In the genomic region with DNA sequence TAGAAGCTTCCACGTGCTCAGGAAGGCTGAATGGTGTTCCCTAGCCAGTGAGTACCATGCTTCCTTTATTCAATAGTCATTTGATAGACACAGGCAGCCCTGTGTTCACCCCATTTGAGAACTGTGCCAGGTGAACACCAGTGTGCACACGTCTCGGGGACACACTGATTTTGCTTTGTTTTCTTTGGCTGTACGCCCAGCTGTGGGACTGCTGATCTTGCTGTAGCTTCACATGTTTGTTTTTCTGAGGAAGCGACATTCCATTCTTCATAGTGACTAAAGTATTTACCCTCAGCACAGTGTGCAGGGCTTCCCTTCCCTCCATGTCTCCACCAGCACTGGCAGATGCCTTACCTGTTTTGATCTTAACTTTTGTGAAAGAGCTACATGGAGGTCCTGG, we compare ENCODE assay signal across 11 mouse cellular contexts.
DNase-seq lines count a peak whose midpoint lies in the region; ATAC-seq and TF ChIP-seq lines count a peak whose summit lies in the region.
"Had no signal": no experiment of that assay in that cellular context is flagged by ENCODE, and none has a peak within 500 bp of the region (broad histone marks: within the 10 kb centered on the region; RNA-seq: fewer than 3 reads in every experiment).

No protein-coding gene starts in this region.

- no peak overlapping the region for H3K4me2 ChIP-seq in heart, embryonic 15.5 days
- no peak overlapping the region for H3K4me2 ChIP-seq in lung, postnatal 0 days (replicated peaks; ENCODE audit: low read depth, low read length)
- no peak overlapping the region for H3K4me2 ChIP-seq in kidney, postnatal 0 days (ENCODE audit: low read length)
- H3K4me2 ChIP-seq in stomach, embryonic 15.5 days = no peak overlapping the region
- H3K4me2 ChIP-seq: heart, embryonic 11.5 days; limb, embryonic 15.5 days had no signal

- TF ChIP-seq CTCF in lung, postnatal 0 days (IDR thresholded peaks at IDR 0.05) = no peak
- no peak for TF ChIP-seq CTCF in kidney, postnatal 0 days (IDR thresholded peaks at IDR 0.05; ENCODE audit: low read depth)
- no peak for TF ChIP-seq CTCF in gastrocnemius, adult 2 months (IDR thresholded peaks at IDR 0.05)

- H3K9me3 ChIP-seq in heart, embryonic 15.5 days (replicated peaks) = no peaks in the 10 kb centered on the region
- no peaks in the 10 kb centered on the region for H3K9me3 ChIP-seq in lung, postnatal 0 days (ENCODE audit: low read length)
- no peaks in the 10 kb centered on the region for H3K9me3 ChIP-seq in kidney, postnatal 0 days (replicated peaks; ENCODE audit: low read length)
- H3K9me3 ChIP-seq in stomach, embryonic 15.5 days = no peaks in the 10 kb centered on the region
- H3K9me3 ChIP-seq: limb, embryonic 15.5 days had no signal

- H3K9ac ChIP-seq in heart, embryonic 15.5 days = no peak overlapping the region
- H3K9ac ChIP-seq in lung, postnatal 0 days (replicated peaks; ENCODE audit: low read depth) = no peak overlapping the region
- no peak overlapping the region for H3K9ac ChIP-seq in kidney, postnatal 0 days (ENCODE audit: low read depth, low read length)
- H3K9ac ChIP-seq in stomach, embryonic 15.5 days = no peak overlapping the region
- H3K9ac ChIP-seq: limb, embryonic 15.5 days had no signal

- intact Hi-C loops in heart, postnatal 36 days (cut with DNase I) = no loop called here
- intact Hi-C loops in gastrocnemius, adult 2 months (cut with DNase I) = no loop called here

- no peak for DNase-seq in heart, postnatal 36 days
- DNase-seq in lung, postnatal 0 days (ENCODE audit: low spot score) = peak; percentile 23
- no peak for DNase-seq in lung, adult 18-20 months
- peak; percentile 57 for DNase-seq in kidney, postnatal 0 days (ENCODE audit: low spot score)
- no peak for DNase-seq in left cerebral cortex, adult 11 months (ENCODE audit: low spot score)
- DNase-seq in gastrocnemius, adult 2 months = no peak
- DNase-seq: cerebellum, adult 2 months had no signal

- H3K36me3 ChIP-seq in heart, embryonic 15.5 days = no peaks in the 10 kb centered on the region
- H3K36me3 ChIP-seq in lung, postnatal 0 days (ENCODE audit: insufficient read depth, low read length) = no peaks in the 10 kb centered on the region
- H3K36me3 ChIP-seq in kidney, postnatal 0 days (ENCODE audit: insufficient read depth, low read length) = no peaks in the 10 kb centered on the region
- no peaks in the 10 kb centered on the region for H3K36me3 ChIP-seq in stomach, embryonic 15.5 days
- H3K36me3 ChIP-seq: limb, embryonic 15.5 days had no signal

- TF ChIP-seq EP300 in lung, postnatal 0 days (IDR thresholded peaks at IDR 0.05) = no peak

- WGBS in heart, embryonic 15.5 days = 50% methylated on average over 5 of the region's 5 CpGs
- 19% methylated on average over 5 of the region's 5 CpGs for WGBS in lung, postnatal 0 days
- WGBS in kidney, postnatal 0 days = 33% methylated on average over 5 of the region's 5 CpGs
- WGBS in stomach, embryonic 15.5 days = 46% methylated on average over 5 of the region's 5 CpGs

- H3K27ac ChIP-seq in heart, embryonic 15.5 days = no peak overlapping the region
- H3K27ac ChIP-seq in lung, postnatal 0 days (ENCODE audit: low read length) = no peak overlapping the region
- H3K27ac ChIP-seq in kidney, postnatal 0 days = no peak overlapping the region
- 0 out of 2 replicates have a peak overlapping the region, but pooled peaks have one; percentile 9 for H3K27ac ChIP-seq in stomach, embryonic 15.5 days
- no peak overlapping the region for H3K27ac ChIP-seq in gastrocnemius, adult 2 months
- H3K27ac ChIP-seq: limb, embryonic 15.5 days had no signal

- no peak overlapping the region for H3K4me3 ChIP-seq in heart, embryonic 15.5 days
- no peak overlapping the region for H3K4me3 ChIP-seq in lung, postnatal 0 days (ENCODE audit: low read depth, low read length)
- no peak overlapping the region for H3K4me3 ChIP-seq in kidney, postnatal 0 days (replicated peaks; ENCODE audit: low read depth, low read length)
- no peak overlapping the region for H3K4me3 ChIP-seq in stomach, embryonic 15.5 days (replicated peaks)
- no peak overlapping the region for H3K4me3 ChIP-seq in gastrocnemius, adult 2 months
- H3K4me3 ChIP-seq: limb, embryonic 15.5 days had no signal

- ATAC-seq in heart, embryonic 15.5 days (replicated peaks; ENCODE audit: insufficient number of reproducible peaks, insufficient read depth, low FRiP score, low read depth) = peak; percentile 53; the same call in 1 of the 2 replicates
- 0 out of 2 replicates have a peak, but pooled peaks have one; percentile 19 for ATAC-seq in lung, postnatal 0 days
- 0 out of 2 replicates have a peak, but pooled peaks have one; percentile 25 for ATAC-seq in kidney, postnatal 0 days (replicated peaks; ENCODE audit: low FRiP score, low read depth)
- ATAC-seq in stomach, embryonic 15.5 days (ENCODE audit: insufficient read depth, low FRiP score, low read depth) = peak; percentile 70; the same call in 1 of the 2 replicates

- H3K27me3 ChIP-seq in heart, embryonic 15.5 days = no peaks in the 10 kb centered on the region; the same call in 1 of the 2 replicates
- no peaks in the 10 kb centered on the region for H3K27me3 ChIP-seq in lung, postnatal 0 days (replicated peaks; ENCODE audit: insufficient read depth, low read length)
- no peaks in the 10 kb centered on the region for H3K27me3 ChIP-seq in kidney, postnatal 0 days (ENCODE audit: insufficient read depth, low read length)
- no peaks in the 10 kb centered on the region for H3K27me3 ChIP-seq in stomach, embryonic 15.5 days (replicated peaks)
- H3K27me3 ChIP-seq: limb, embryonic 15.5 days had no signal

- peaks cover 8% of the 10 kb centered on the region for H3K4me1 ChIP-seq in heart, embryonic 15.5 days (replicated peaks)
- H3K4me1 ChIP-seq in lung, postnatal 0 days (ENCODE audit: insufficient read depth, low read depth, low read length) = no peaks in the 10 kb centered on the region; the same call in 1 of the 2 replicates
- 0 out of 2 replicates have a peak, but pooled peaks cover 4% of the 10 kb centered on the region for H3K4me1 ChIP-seq in kidney, postnatal 0 days (replicated peaks; ENCODE audit: insufficient read depth, low read length)
- 0 out of 2 replicates have a peak, but pooled peaks cover 3% of the 10 kb centered on the region for H3K4me1 ChIP-seq in stomach, embryonic 15.5 days

Comparison
In these comparisons a context has a peak if more than half of its experiments do, and no peak if none do; other contexts are left out.
1. DNase-seq: peak in lung, postnatal 0 days (single experiment) and kidney, postnatal 0 days (single experiment); none in heart, postnatal 36 days (0 of 2), lung, adult 18-20 months (0 of 2), left cerebral cortex, adult 11 months (single experiment) and gastrocnemius, adult 2 months (single experiment).
2. ATAC-seq: peak in every context shown above with its lines; median percentile 70 in stomach, embryonic 15.5 days; 53 in heart, embryonic 15.5 days; 25 in kidney, postnatal 0 days; 19 in lung, postnatal 0 days.